Mouse (Mus musculus): Measurements from ENCODE around the gene Tuba1a. TPM values are rescaled to one million over a fixed set of nuclear protein-coding genes. Genes with fewer than 3 reads are reported as not detected.
"Not testable (repeated sequence)": the region's sequence is repeated elsewhere in the genome, so short reads cannot be mapped to it uniquely, and the experiment has no call there.

Tuba1a gene
- polyA plus RNA-seq, 1 experiment from 2014 or later: 1,516 TPM

- 50% methylated on average over 5 of the region's 5 CpGs for WGBS
- DNase-seq (ENCODE audit: low spot score): peak; percentile 41
- no peaks in the 10 kb centered on the region for H3K27me3 ChIP-seq (ENCODE audit: control insufficient read depth, insufficient read depth, low read length)
These were observed 1.4 kb downstream of the Tuba1a start for GRCm38 (mm10) chr15:98952063-98952455.

GRCm38 (mm10) chr15:98951122-98952062 lies 2.1 kb downstream of the Tuba1a start:
- not testable (repeated sequence) for ATAC-seq (ENCODE audit: insufficient number of reproducible peaks, low FRiP score, low TSS enrichment, low read depth); H3K27me3 ChIP-seq (ENCODE audit: control insufficient read depth, insufficient read depth, low read length); DNase-seq (ENCODE audit: low spot score); H3K4me1 ChIP-seq (ENCODE audit: control insufficient read depth, insufficient read depth, low read length); H3K9ac ChIP-seq (ENCODE audit: low read length); H3K27ac ChIP-seq (replicated peaks; ENCODE audit: low read depth, low read length); H3K9me3 ChIP-seq (ENCODE audit: control insufficient read depth, low read length); H3K36me3 ChIP-seq (ENCODE audit: control insufficient read depth, insufficient read depth, low read length)
- Histone ChIP-seq H3K4me2 (ENCODE audit: low read depth, severe bottlenecking) (peak overlapping the region; percentile 59), H3K4me3 (ENCODE audit: low read depth, low read length) (peak overlapping the region; percentile 63)
- 97% methylated on average over 10 of the region's 15 CpGs for WGBS

More at GRCm38 (mm10) chr15:98952063-98952455, 1.4 kb downstream of the Tuba1a start:
- H3K9me3 ChIP-seq (ENCODE audit: control insufficient read depth, low read length): no peaks in the 10 kb centered on the region
- peak overlapping the region; percentile 63 for H3K4me3 ChIP-seq (ENCODE audit: low read depth, low read length)
- H3K4me2 ChIP-seq (ENCODE audit: low read depth, severe bottlenecking): peak overlapping the region; percentile 59
- H3K27ac ChIP-seq (replicated peaks; ENCODE audit: low read depth, low read length): no peak overlapping the region
- no peaks in the 10 kb centered on the region for H3K36me3 ChIP-seq (ENCODE audit: control insufficient read depth, insufficient read depth, low read length)
- peaks cover 8% of the 10 kb centered on the region; the same call in 1 of the 2 replicates for H3K4me1 ChIP-seq (ENCODE audit: control insufficient read depth, insufficient read depth, low read length)
- ATAC-seq (ENCODE audit: insufficient number of reproducible peaks, low FRiP score, low TSS enrichment, low read depth): no peak
- H3K9ac ChIP-seq (ENCODE audit: low read length): peak overlapping the region; percentile 28

- Histone ChIP-seq H3K4me1 (ENCODE audit: control insufficient read depth, insufficient read depth, low read length) (peaks cover 4% of the 10 kb centered on the region; the same call in 1 of the 2 replicates), H3K36me3 (ENCODE audit: control insufficient read depth, insufficient read depth, low read length) (no peaks in the 10 kb centered on the region), H3K9me3 (ENCODE audit: control insufficient read depth, low read length) (no peaks in the 10 kb centered on the region), H3K4me3 (ENCODE audit: low read depth, low read length) (no peak overlapping the region), H3K4me2 (ENCODE audit: low read depth, severe bottlenecking) (no peak overlapping the region), H3K27me3 (ENCODE audit: control insufficient read depth, insufficient read depth, low read length) (no peaks in the 10 kb centered on the region), H3K9ac (ENCODE audit: low read length) (no peak overlapping the region), H3K27ac (replicated peaks; ENCODE audit: low read depth, low read length) (no peak overlapping the region)
- ATAC-seq (ENCODE audit: insufficient number of reproducible peaks, low FRiP score, low TSS enrichment, low read depth): no peak
- 79% methylated on average over 3 of the region's 3 CpGs for WGBS
- no peak for DNase-seq (ENCODE audit: low spot score)
These were observed 4.0 kb downstream of the Tuba1a start for GRCm38 (mm10) chr15:98949607-98949892.

DNA sequence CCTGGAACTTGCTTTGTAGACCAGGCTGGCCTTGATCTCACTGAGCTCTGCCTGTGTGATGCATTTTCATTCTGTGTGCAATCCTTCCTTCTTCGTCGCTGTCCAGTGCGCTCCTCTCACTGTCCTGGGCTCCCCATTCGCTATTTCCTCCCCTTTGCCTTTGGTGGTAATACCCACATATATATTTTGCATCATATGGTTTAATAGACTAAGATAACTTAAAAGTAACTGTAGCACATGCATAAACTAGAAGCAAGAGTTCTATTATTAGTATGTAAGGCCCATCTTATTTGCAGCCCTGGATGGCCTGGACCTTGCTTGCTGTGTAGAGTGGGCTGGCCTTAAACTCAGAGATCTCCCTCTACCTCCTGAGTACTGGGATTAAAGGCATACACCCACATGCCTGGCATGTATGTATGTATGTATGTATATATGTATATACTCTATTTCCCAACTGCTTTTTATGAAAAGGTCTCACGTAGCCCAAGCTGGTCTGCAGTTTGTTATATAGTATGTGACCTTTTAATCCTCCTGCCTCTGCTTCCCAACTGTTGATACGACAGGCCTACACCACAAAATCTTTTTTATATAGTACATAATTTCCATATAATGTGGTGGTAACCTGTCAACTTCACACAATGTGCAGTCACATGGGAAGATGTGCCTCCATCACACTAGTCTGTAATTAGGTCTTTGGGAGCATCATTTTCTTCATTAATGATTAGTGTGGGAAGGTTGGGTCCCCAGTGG lies 4.5 kb downstream of the Tuba1a start:
- Histone ChIP-seq H3K4me2 (ENCODE audit: low read depth, severe bottlenecking) (no peak overlapping the region), H3K27me3 (ENCODE audit: control insufficient read depth, insufficient read depth, low read length) (no peaks in the 10 kb centered on the region), H3K4me3 (ENCODE audit: low read depth, low read length) (no peak overlapping the region), H3K27ac (replicated peaks; ENCODE audit: low read depth, low read length) (no peak overlapping the region), H3K36me3 (ENCODE audit: control insufficient read depth, insufficient read depth, low read length) (no peaks in the 10 kb centered on the region), H3K9me3 (ENCODE audit: control insufficient read depth, low read length) (no peaks in the 10 kb centered on the region), H3K9ac (ENCODE audit: low read length) (no peak overlapping the region), H3K4me1 (ENCODE audit: control insufficient read depth, insufficient read depth, low read length) (peaks cover 1% of the 10 kb centered on the region; the same call in 1 of the 2 replicates)
- DNase-seq (ENCODE audit: low spot score): no peak
- ATAC-seq (ENCODE audit: insufficient number of reproducible peaks, low FRiP score, low TSS enrichment, low read depth): no peak
- 78% methylated on average over 6 of the region's 6 CpGs for WGBS

DNA sequence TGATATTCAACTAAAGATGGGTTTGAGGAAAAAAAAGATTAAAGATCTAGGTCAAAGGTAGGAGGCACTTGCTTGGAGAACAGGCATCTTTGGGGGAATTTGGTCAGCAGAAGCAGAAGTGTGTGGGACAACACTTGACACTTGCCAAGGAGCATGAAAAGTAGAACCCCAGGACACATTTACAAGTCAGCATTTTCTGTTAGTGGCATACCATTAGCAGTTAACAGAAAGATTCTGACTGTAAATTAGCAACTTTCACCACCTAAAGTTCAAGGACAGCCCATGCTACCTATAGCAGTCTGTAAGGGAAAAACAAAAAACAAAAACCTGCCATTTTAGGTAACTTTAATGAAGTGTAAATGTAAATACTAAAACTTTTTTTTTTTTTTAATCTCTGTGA lies 5.1 kb downstream of the Tuba1a start:
- no peak for ATAC-seq (ENCODE audit: insufficient number of reproducible peaks, low FRiP score, low TSS enrichment, low read depth)
- H3K9ac ChIP-seq (ENCODE audit: low read length): no peak overlapping the region
- DNase-seq (ENCODE audit: low spot score): no peak

DNA sequence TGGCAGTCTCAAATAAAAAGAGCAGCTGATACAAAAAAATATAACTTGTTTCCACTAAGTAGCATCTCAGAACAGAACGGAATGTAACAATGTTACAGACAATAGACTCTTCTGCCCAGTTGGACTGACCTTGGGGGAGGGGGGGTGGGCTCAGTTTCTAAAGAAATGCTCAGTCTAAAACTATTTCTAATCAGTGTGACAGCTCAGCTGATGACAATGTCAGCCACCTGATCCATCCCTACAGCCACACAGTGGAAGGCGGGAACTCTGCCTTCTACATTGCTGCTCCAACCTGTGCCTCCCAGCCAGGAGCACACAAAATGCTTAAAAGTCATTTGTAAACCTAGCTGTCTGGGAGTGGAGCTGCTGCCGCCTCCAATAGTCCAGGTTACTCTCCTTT lies 5.6 kb downstream of the Tuba1a start:
- WGBS: 60% methylated on average over 3 of the region's 3 CpGs
- Histone ChIP-seq H3K9ac (ENCODE audit: low read length) (no peak overlapping the region), H3K4me2 (ENCODE audit: low read depth, severe bottlenecking) (no peak overlapping the region), H3K9me3 (ENCODE audit: control insufficient read depth, low read length) (no peaks in the 10 kb centered on the region), H3K36me3 (ENCODE audit: control insufficient read depth, insufficient read depth, low read length) (no peaks in the 10 kb centered on the region), H3K4me1 (ENCODE audit: control insufficient read depth, insufficient read depth, low read length) (no peaks in the 10 kb centered on the region), H3K27me3 (ENCODE audit: control insufficient read depth, insufficient read depth, low read length) (no peaks in the 10 kb centered on the region), H3K27ac (replicated peaks; ENCODE audit: low read depth, low read length) (no peak overlapping the region), H3K4me3 (ENCODE audit: low read depth, low read length) (no peak overlapping the region)
- no peak for ATAC-seq (ENCODE audit: insufficient number of reproducible peaks, low FRiP score, low TSS enrichment, low read depth)
- no peak for DNase-seq (ENCODE audit: low spot score)

More for the DNA sequence above, 5.1 kb downstream of the Tuba1a start:
- no peaks in the 10 kb centered on the region for H3K27me3 ChIP-seq (ENCODE audit: control insufficient read depth, insufficient read depth, low read length)
- H3K9me3 ChIP-seq (ENCODE audit: control insufficient read depth, low read length): no peaks in the 10 kb centered on the region
- H3K4me1 ChIP-seq (ENCODE audit: control insufficient read depth, insufficient read depth, low read length): no peaks in the 10 kb centered on the region
- H3K4me2 ChIP-seq (ENCODE audit: low read depth, severe bottlenecking): no peak overlapping the region
- H3K4me3 ChIP-seq (ENCODE audit: low read depth, low read length): no peak overlapping the region
- H3K27ac ChIP-seq (replicated peaks; ENCODE audit: low read depth, low read length): no peak overlapping the region
- H3K36me3 ChIP-seq (ENCODE audit: control insufficient read depth, insufficient read depth, low read length): no peaks in the 10 kb centered on the region

- Histone ChIP-seq H3K4me1 (ENCODE audit: control insufficient read depth, insufficient read depth, low read length) (no peaks in the 10 kb centered on the region), H3K9ac (ENCODE audit: low read length) (no peak overlapping the region), H3K4me3 (ENCODE audit: low read depth, low read length) (no peak overlapping the region), H3K27ac (replicated peaks; ENCODE audit: low read depth, low read length) (no peak overlapping the region), H3K36me3 (ENCODE audit: control insufficient read depth, insufficient read depth, low read length) (no peaks in the 10 kb centered on the region), H3K4me2 (ENCODE audit: low read depth, severe bottlenecking) (no peak overlapping the region), H3K27me3 (ENCODE audit: control insufficient read depth, insufficient read depth, low read length) (no peaks in the 10 kb centered on the region), H3K9me3 (ENCODE audit: control insufficient read depth, low read length) (no peaks in the 10 kb centered on the region)
- ATAC-seq (ENCODE audit: insufficient number of reproducible peaks, low FRiP score, low TSS enrichment, low read depth): no peak
- no peak for DNase-seq (ENCODE audit: low spot score)
- 60% methylated on average over 4 of the region's 4 CpGs for WGBS
These were observed 10.4 kb downstream of the Tuba1a start for GRCm38 (mm10) chr15:98943133-98943532.

DNA sequence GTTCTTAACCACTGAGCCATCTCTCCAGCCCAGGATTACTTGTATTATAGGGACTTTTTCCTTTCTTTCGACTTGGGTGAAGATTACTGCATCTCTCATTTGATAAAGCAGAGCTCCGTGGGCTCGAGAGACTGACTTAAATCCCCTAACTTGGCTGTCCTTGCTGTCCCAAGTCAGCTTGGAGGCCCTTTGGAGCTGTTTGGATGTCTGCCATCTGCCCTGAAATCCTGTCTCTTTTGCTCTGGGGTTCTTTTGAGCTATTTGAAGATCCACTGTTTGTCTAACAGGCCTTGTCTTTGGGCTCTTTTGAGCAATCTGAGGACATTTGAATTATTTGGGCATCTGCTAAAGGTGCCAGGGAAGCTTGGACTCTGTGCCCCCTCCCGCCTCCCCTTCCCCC lies 11.4 kb downstream of the Tuba1a start:
- Histone ChIP-seq H3K9me3 (ENCODE audit: control insufficient read depth, low read length) (no peaks in the 10 kb centered on the region), H3K27me3 (ENCODE audit: control insufficient read depth, insufficient read depth, low read length) (no peaks in the 10 kb centered on the region), H3K36me3 (ENCODE audit: control insufficient read depth, insufficient read depth, low read length) (no peaks in the 10 kb centered on the region), H3K27ac (replicated peaks; ENCODE audit: low read depth, low read length) (no peak overlapping the region), H3K9ac (ENCODE audit: low read length) (no peak overlapping the region), H3K4me2 (ENCODE audit: low read depth, severe bottlenecking) (no peak overlapping the region), H3K4me3 (ENCODE audit: low read depth, low read length) (no peak overlapping the region), H3K4me1 (ENCODE audit: control insufficient read depth, insufficient read depth, low read length) (no peaks in the 10 kb centered on the region)
- 93% methylated on average over 4 of the region's 4 CpGs for WGBS
- no peak for ATAC-seq (ENCODE audit: insufficient number of reproducible peaks, low FRiP score, low TSS enrichment, low read depth)
- no peak for DNase-seq (ENCODE audit: low spot score)
